Mouse (Mus musculus) left cerebral cortex, adult 2 months (tissue): ENCODE results near the gene Fars2. TPM values are rescaled to one million over a fixed set of nuclear protein-coding genes. Genes with fewer than 3 reads are reported as not detected.

ENCODE experiments used
- DNase-seq, 2 experiments: peaks; one replicate each; pipeline ENCODE4 v3.0.0; 2021 to 2022; ENCODE audit warnings: low spot score in 2 of 2, mixed read lengths in 1 of 2; ENCODE audit errors: extremely low spot score in 1 of 2
- H3K27ac ChIP-seq: fragments of 200-600 bp; 2 replicates; pipeline ENCODE4 v1.8.1; 2022
- H3K4me3 ChIP-seq: fragments of 200-600 bp; 2 replicates; pipeline ENCODE4 v1.8.1; 2022
- CTCF ChIP-seq: fragments of 200-600 bp; IDR thresholded peaks from 2 replicates; pipeline ENCODE4 v1.8.1; 2022; ENCODE audit warnings: antibody characterized with exemption, mild to moderate bottlenecking, moderate library complexity
- intact Hi-C: fragments of 180-260 bp; cut with DNase I; formaldehyde crosslinking; loops from one replicate; pipeline ENCODE4 v1.15.1; 2025
- total RNA-seq, 2 experiments: library from RNA; stranded (reverse); gene quantifications; 2 replicates each; pipeline ENCODE4 v1.2.3; 2021

Fars2 gene
- total RNA-seq, 2 experiments from 2014 or later = 34.4 to 40.7 TPM

DNA sequence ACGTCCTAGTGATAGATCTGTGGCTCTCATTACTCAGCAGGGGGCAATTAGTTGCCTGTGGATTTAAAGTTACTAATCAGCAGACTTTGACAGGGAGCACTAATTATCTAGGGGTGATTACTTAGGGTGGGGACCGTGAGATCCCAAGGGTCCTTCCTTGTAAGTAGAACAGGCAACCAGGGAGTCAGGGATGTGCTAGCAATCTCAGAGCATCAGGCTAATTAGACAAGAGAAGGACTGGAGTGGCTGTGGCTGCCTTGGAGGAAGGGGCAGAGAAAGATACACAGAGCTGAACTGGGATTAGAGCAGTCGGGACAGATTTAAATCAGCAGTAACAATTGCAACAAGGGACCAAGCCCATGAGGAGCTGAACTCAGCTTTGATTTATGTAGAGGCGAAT is 471.9 kb downstream of the Fars2 start:
- H3K4me3 ChIP-seq = no peak overlapping the region
- no peak overlapping the region for H3K27ac ChIP-seq
- no peak for TF ChIP-seq CTCF
- intact Hi-C loops = no loop called here
- no peak for DNase-seq

DNA sequence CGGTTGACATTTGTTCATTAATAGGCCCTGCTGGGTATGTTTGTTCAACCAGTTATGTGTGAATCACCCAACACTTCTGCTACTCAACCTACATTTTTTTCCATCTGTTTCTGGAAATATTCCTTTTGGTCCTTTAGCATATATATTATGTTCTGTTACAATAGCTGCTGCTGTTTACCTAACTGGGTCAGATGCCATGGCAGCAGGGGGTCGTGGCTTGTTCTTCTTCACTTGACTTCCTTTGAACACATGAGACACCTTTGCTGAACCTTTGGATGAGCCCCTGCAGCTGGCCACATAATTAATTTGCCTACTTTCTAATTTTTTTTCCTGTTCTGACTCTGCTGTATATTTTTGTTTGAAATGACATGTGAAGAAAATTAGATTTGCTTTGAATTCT is 475.1 kb downstream of the Fars2 start:
- intact Hi-C loops = no loop called here
- no peak for TF ChIP-seq CTCF
- no peak for DNase-seq
- Histone ChIP-seq H3K27ac (no peak overlapping the region), H3K4me3 (no peak overlapping the region)

DNA sequence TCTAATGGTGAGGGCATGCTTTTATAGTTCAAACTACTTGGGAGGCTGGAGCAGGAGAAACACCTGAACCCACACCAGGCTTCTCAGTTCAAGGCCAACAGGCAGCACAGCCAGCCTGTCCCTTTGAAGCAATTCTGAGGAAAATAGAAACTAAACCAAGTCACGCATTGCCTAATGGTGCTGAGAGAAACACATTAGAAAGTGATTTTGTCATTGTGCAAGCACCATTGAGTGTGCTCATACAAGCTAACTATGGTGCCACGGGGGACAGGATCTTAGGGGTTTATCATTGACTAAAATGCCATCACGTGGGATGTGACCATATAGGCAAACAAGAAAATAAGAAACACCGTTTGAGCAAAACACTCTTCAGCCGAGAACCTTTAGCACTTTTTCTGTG is 489.5 kb downstream of the Fars2 start:
- Histone ChIP-seq H3K27ac (no peak overlapping the region), H3K4me3 (no peak overlapping the region)
- no peak for TF ChIP-seq CTCF
- intact Hi-C loops = no loop called here
- DNase-seq = no peak

DNA sequence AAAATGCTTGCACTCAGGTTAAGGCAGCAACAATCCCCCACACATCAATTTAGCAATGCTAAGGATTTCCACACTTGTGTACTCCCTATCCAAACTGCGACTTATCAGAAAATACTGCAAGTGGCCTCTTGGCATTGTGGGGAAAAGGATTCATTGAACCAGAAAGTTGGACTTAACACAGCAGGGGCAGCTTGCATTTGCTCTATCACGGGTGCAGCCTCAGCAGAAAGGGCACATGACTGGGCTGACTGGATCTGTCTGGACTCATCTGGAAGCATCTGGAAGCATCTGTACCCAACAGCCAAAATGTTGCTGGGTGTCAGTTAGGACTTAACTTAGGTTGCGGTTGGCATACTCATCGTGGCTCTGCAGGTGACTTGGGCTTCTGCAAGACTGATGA is 490.7 kb downstream of the Fars2 start:
- TF ChIP-seq CTCF = no peak
- intact Hi-C loops = no loop called here

DNA sequence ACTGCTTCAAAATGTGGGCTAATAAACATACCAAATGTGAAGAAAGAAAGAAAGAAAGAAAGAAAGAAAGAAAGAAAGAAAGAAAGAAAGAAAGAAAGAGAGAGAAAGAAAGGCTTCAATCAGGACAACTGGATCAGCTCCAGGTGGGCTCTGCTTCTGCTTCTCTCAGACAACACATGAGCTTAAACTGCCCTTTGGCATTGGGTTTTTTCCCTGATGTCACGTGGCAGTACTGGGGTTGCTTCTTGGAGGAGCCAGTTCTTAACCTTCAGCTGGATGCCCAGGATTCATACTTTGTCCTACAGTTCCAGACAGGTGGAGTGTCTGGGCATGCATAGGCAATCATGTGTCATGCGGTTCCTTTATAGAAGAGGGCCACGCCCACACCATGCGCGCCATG is 493.2 kb downstream of the Fars2 start:
- Histone ChIP-seq H3K27ac (no peak overlapping the region), H3K4me3 (no peak overlapping the region)
- DNase-seq = no peak
- intact Hi-C loops = no loop called here
- TF ChIP-seq CTCF = no peak

More for the DNA sequence above, 490.7 kb downstream of the Fars2 start:
- no peak for DNase-seq
- Histone ChIP-seq H3K27ac (no peak overlapping the region), H3K4me3 (no peak overlapping the region)

DNA sequence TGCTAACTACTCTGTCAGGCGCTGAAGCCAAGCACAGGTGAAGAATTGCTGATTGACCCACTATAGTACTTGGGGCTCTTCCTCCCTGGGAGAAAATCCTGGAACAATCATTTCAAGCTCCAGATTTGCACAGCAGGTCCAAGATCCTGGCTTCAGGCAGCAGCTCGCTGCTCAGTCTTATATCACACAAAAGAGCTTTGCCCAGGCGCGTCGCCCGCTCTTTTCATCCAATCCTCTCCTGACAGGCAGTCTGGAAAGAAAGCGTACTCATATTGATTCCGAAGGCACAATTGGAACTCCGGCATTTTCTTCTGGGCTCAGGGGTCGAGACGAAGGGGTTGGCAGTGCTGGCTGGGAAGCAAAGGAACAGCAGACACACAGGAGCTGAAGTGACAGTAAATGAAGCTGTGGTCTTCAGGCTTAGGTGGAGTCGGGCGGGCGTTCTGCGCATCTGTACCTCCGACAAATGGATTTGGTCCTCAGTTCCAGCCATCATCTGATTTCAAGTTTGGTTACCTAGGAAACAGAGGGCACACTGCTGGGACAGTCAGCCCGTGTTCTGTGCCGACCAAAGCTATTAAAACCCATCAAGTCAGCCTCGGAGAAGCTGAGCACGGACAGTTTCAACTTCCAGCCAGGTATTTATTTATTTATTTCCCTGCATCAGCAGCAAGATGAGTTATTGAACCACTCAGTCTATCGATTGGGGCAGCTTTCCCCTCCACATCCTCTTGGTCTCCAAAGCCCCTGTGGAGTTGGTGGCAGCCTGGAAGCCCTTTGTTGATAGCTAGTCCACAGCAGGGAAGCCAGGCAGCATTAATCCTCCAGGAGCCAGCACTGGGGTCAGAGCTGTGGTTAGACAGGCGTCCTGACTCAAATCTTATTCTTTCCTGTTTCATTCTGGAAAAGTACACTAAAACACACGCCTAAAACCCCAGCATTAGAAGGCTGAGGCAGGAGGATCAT is 495.9 kb downstream of the Fars2 start:
- peak overlapping the region; percentile 43 for H3K4me3 ChIP-seq
- intact Hi-C loops = no loop called here
- peak; percentile 27 to 37 for DNase-seq
- peak overlapping the region; percentile 62 for H3K27ac ChIP-seq
- no peak for TF ChIP-seq CTCF

DNA sequence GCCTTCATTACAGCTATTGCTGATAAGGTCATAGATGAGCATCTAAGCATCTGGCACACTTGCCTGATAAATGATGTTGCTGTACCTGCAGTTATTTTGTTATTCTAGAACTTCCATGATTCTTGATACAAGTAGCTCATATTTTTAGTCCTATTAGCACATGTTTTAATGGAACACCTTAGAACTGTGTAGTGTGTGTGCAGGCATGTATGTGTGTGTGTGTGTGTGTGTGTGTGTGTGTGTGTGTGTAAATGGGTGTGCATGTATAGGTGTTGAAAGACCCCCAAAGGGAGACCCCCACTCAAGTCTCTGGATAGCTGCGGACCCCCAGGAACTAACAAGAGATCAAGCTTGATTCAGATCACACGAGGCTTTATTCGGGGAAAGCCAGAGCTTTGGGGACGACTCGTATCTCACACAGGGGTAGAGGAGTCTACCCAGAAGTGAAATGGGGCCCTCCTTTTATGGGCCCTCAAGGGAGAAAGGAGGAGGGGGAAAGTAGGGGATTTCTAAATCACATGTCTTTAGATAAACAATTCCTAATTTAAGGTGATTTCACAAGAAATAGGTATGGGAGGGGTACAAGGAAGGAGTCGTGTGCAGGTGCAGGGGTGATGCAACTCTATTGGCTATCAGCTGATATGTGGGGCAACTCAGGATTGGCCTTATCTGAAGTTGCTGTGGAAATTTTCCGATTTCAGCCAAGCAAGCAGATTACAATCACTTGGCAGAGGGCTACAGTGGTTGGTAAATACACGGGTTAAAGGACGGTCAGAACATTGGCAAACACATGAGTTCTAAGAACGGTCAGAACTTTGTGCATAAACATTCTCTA is 503.5 kb downstream of the Fars2 start:
- H3K27ac ChIP-seq = no peak overlapping the region
- no peak for DNase-seq
- no peak overlapping the region for H3K4me3 ChIP-seq
- TF ChIP-seq CTCF = no peak
- intact Hi-C loops = no loop called here

DNA sequence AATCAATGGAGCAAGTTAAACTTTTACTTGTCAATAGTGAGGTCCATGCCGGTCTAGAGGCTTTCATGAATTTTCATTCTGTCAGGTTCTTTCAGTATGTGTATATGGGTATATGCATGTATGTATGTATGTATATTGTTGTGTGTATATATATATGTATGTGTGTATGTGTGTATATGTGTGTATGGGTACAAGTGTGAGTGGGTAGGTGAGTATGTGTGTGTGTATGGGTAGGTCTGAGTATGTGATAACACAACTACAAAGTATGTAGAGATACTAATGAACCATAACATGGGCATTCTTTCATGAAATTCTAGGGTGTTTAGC is 504.1 kb downstream of the Fars2 start:
- Histone ChIP-seq H3K4me3 (no peak overlapping the region), H3K27ac (no peak overlapping the region)
- intact Hi-C loops = no loop called here
- DNase-seq = no peak
- no peak for TF ChIP-seq CTCF

DNA sequence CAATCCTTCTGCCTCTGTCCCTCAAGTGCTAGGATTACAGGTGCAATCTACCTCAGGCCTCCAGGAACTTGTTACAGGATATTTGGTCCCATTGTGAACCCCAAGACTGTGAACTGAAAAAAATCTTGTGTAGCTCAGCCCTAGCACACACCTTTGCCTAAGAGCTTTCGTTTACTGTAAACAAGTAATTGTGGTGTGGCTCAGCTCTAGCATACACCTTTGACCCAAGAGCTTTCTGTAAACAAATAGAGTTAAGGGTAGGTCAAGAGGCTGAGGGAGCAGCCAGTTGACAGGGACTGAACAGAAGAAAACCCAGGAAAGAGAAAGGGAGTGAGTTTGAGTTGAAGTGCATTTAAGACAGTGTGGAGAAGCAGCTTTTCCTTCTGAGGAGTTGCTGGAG is 506.3 kb downstream of the Fars2 start:
- intact Hi-C loops = no loop called here
- no peak for DNase-seq
- H3K4me3 ChIP-seq = no peak overlapping the region
- TF ChIP-seq CTCF = no peak
- no peak overlapping the region for H3K27ac ChIP-seq

DNA sequence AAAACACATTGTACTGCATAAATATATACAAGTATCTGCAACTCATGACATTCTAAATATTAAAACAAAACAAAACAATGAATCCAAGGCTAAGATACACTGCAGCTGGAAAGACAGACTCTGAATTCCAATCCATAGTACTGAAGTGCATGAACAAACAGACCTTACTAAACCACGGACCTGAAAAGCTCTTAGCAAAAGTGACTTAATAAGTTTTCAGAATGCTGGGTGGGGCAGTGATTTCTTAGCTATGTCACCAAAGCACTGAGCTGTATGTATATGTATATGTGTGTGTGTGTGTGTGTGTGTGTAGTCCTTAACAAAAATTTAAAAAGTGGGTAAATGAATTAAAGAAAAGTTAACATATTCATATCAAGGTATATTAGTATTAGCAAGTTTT is 511.9 kb downstream of the Fars2 start:
- intact Hi-C loops = no loop called here
- H3K27ac ChIP-seq = no peak overlapping the region
- no peak for DNase-seq
- H3K4me3 ChIP-seq = no peak overlapping the region
- no peak for TF ChIP-seq CTCF

DNA sequence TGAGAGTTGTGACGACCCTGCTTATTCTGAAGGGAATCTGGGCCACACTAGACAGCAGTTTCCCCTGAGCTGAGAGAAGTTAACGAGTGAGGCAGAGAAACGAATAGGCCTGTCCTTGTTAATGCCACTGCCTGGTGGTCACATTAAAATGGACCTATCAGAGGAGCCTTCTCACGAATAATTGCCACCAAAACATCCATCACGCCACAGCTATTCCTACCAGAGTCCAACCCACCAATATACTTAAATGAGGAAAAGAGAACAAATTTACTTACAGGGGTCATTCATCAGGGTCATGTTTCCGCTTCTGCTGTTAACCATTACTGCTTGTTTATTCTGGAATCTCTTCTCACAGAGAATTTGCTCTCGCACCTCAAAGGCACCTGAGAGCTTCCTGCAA is 531.0 kb downstream of the Fars2 start:
- no peak overlapping the region for H3K4me3 ChIP-seq
- no peak for TF ChIP-seq CTCF
- intact Hi-C loops = no loop called here
- DNase-seq = no peak
- H3K27ac ChIP-seq = no peak overlapping the region

DNA sequence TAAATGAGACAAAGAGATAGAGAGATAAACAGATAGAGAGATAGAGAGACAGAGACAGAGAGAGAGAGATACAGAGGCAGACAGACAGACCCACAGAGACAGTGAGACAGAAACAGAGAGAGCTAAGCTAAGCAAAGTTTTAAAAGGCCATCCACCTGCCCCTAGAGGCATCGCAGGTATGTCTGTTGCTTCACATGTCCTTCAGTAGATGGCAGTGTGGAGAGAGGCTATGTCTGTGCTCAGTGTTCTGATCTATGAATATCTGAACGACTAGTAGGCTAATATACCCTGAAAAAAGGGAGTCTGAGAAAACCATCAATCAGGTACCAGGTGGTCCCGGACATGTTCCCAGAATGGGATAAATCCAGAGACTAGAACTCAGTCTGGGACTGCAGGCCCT is 537.0 kb downstream of the Fars2 start:
- no peak overlapping the region for H3K4me3 ChIP-seq
- H3K27ac ChIP-seq = no peak overlapping the region
- peak; percentile 24 for TF ChIP-seq CTCF
- intact Hi-C loops = no loop called here
- DNase-seq = no peak

DNA sequence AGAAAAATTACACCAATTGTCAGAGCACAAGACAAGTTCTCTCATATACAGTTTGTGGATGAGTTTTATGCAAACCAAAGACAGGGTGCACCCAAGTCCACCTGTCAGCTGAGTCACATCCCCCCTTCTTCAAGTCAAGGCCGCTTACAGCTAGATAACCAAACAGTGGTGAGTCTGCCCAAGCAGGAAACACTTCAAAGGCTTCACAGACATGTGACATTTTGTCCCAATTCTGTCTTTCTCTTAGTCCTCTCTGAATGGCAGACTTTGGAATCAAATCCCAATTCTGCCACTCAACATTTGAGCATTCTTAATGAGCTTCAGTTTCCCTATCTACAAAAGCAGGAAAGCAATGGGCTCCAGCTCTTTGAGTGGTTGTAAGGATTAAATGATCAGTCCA is 562.1 kb downstream of the Fars2 start:
- TF ChIP-seq CTCF = no peak
- Histone ChIP-seq H3K4me3 (no peak overlapping the region), H3K27ac (no peak overlapping the region)
- no peak for DNase-seq
- intact Hi-C loops = no loop called here
